Mouse (Mus musculus): ENCODE data around the gene Clba1. TPM values are rescaled to one million over a fixed set of nuclear protein-coding genes. Genes with fewer than 3 reads are reported as not detected.
A peak's percentile ranks its signal among the peaks of the same experiment; 100 is the strongest.

Clba1 gene
- total and polyA plus RNA-seq, 3 experiments: 15.2 to 21.4 TPM; not detected in 1

GRCm38 (mm10) chr12:112761411-112761810, 47.3 kb upstream of the Clba1 start:
- peak; percentile 42 for DNase-seq (ENCODE audit: low read depth, low spot score)
- TF ChIP-seq MAZ (IDR thresholded peaks at IDR 0.05; ENCODE audit: low read depth, low read length) (no peak), UBTF (IDR thresholded peaks at IDR 0.05; ENCODE audit: borderline replicate concordance, insufficient read depth, low read depth, low read length) (no peak), KAT2A (conservative IDR thresholded peaks at IDR 0.05; ENCODE audit: low read depth, low read length) (no peak), HCFC1 (IDR thresholded peaks at IDR 0.05; ENCODE audit: low read depth, low read length) (no peak), POLR2AphosphoS2 (IDR thresholded peaks at IDR 0.05; ENCODE audit: low read length) (no peak), USF1 (IDR thresholded peaks at IDR 0.05; ENCODE audit: low read depth, low read length) (no peak), MYC (IDR thresholded peaks at IDR 0.05; ENCODE audit: low read depth, low read length) (no peak), CTCF (IDR thresholded peaks at IDR 0.05 in 2 of 3, conservative IDR thresholded peaks at IDR 0.05 in 1 of 3; ENCODE audit: control insufficient read depth in 1 of 3, insufficient read depth in 1 of 3, low read depth in 2 of 3, low read length in 3 of 3, poor library complexity in 1 of 3, severe bottlenecking in 1 of 3) (no peak), MYB (IDR thresholded peaks at IDR 0.05; ENCODE audit: low read depth, low read length) (no peak), E2F4 (IDR thresholded peaks at IDR 0.05; ENCODE audit: borderline replicate concordance, low read depth, low read length) (no peak), TAL1 (IDR thresholded peaks at IDR 0.05; ENCODE audit: low read length) (no peak), USF2 (IDR thresholded peaks at IDR 0.05; ENCODE audit: borderline replicate concordance in 1 of 2, insufficient read depth in 1 of 2, low read depth in 1 of 2, low read length in 2 of 2) (no peak), SIN3A (IDR thresholded peaks at IDR 0.05; ENCODE audit: low read length) (no peak), JUND (IDR thresholded peaks at IDR 0.05; ENCODE audit: low read depth, low read length) (no peak), POLR2AphosphoS5 (IDR thresholded peaks at IDR 0.05; ENCODE audit: borderline replicate concordance, low read depth, low read length) (no peak), EP300 (IDR thresholded peaks at IDR 0.05; ENCODE audit: low read depth in 1 of 2, low read length in 2 of 2) (no peak), BHLHE40 (IDR thresholded peaks at IDR 0.05; ENCODE audit: borderline replicate concordance, low read depth, low read length) (no peak), CHD2 (IDR thresholded peaks at IDR 0.05; ENCODE audit: low read length) (no peak), ZMIZ1 (IDR thresholded peaks at IDR 0.05; ENCODE audit: low read depth, low read length) (no peak), ZKSCAN1 (IDR thresholded peaks at IDR 0.05; ENCODE audit: low read depth, low read length) (no peak)

GRCm38 (mm10) chr12:112762018-112762417, 46.7 kb upstream of the Clba1 start:
- Histone ChIP-seq H3K79me2 (ENCODE audit: control insufficient read depth, insufficient read depth, low read length, poor library complexity) (no peaks in the 10 kb centered on the region), H3K9ac (ENCODE audit: control insufficient read depth, low read depth, low read length, poor library complexity, severe bottlenecking) (no peak overlapping the region), H3K36me3 (ENCODE audit: control insufficient read depth in 1 of 2, insufficient read depth in 2 of 2, low read length in 2 of 2) (peaks cover 0 to 12% of the 10 kb centered on the region in 2 experiments; a peak in 2 of 4 replicates), H3K27me3 (ENCODE audit: control insufficient read depth in 1 of 2, insufficient read depth in 2 of 2, low read length in 2 of 2) (peaks cover 3 to 7% of the 10 kb centered on the region in 2 experiments; a peak in 3 of 4 replicates), H3K4me1 (ENCODE audit: control insufficient read depth in 1 of 2, insufficient read depth in 2 of 2, low read length in 2 of 2) (peaks cover 9 to 18% of the 10 kb centered on the region in 2 experiments; a peak in 3 of 4 replicates), H3K4me3 (ENCODE audit: control insufficient read depth in 1 of 2, insufficient read depth in 1 of 2, low read depth in 2 of 2, low read length in 2 of 2) (no peak overlapping the region), H3K9me3 (replicated peaks; ENCODE audit: insufficient read depth, low read length) (no peaks in the 10 kb centered on the region), H3K27ac (ENCODE audit: control insufficient read depth, low read depth, low read length) (no peak overlapping the region)
- TF ChIP-seq RCOR1 (IDR thresholded peaks at IDR 0.05; ENCODE audit: low read depth, low read length): peak; percentile 58
- peak; percentile 49 for TF ChIP-seq TAL1 (IDR thresholded peaks at IDR 0.05; ENCODE audit: low read length)
- TF ChIP-seq TCF12 (IDR thresholded peaks at IDR 0.05; ENCODE audit: low read depth, low read length): 0 out of 2 replicates have a peak, but pooled peaks have one; percentile 13
- no peak for TF ChIP-seq ZKSCAN1 (IDR thresholded peaks at IDR 0.05; ENCODE audit: low read depth, low read length)
- no peak for TF ChIP-seq CHD1 (IDR thresholded peaks at IDR 0.05; ENCODE audit: low read depth, low read length)
- TF ChIP-seq MXI1 (IDR thresholded peaks at IDR 0.05; ENCODE audit: low read depth, low read length): 0 out of 2 replicates have a peak, but pooled peaks have one; percentile 16
- 0 out of 2 replicates have a peak, but pooled peaks have one; percentile 18 for TF ChIP-seq ETS1 (IDR thresholded peaks at IDR 0.05; ENCODE audit: low read depth, low read length)
- DNase-seq (ENCODE audit: low read depth, low spot score): peak; percentile 58

More at GRCm38 (mm10) chr12:112761411-112761810, 47.3 kb upstream of the Clba1 start:
- Histone ChIP-seq H3K9ac (ENCODE audit: control insufficient read depth, low read depth, low read length, poor library complexity, severe bottlenecking) (peak overlapping the region; percentile 3), H3K79me2 (ENCODE audit: control insufficient read depth, insufficient read depth, low read length, poor library complexity) (no peaks in the 10 kb centered on the region), H3K27me3 (ENCODE audit: control insufficient read depth in 1 of 2, insufficient read depth in 2 of 2, low read length in 2 of 2) (peaks cover 6 to 11% of the 10 kb centered on the region in 2 experiments; a peak in 3 of 4 replicates), H3K4me1 (ENCODE audit: control insufficient read depth in 1 of 2, insufficient read depth in 2 of 2, low read length in 2 of 2) (peaks cover 9 to 18% of the 10 kb centered on the region in 2 experiments; a peak in 3 of 4 replicates), H3K4me3 (ENCODE audit: control insufficient read depth in 1 of 2, insufficient read depth in 1 of 2, low read depth in 2 of 2, low read length in 2 of 2) (no peak overlapping the region; a peak in 1 of 4 replicates), H3K27ac (ENCODE audit: control insufficient read depth, low read depth, low read length) (no peak overlapping the region), H3K36me3 (ENCODE audit: control insufficient read depth in 1 of 2, insufficient read depth in 2 of 2, low read length in 2 of 2) (peaks cover 0 to 12% of the 10 kb centered on the region in 2 experiments; a peak in 2 of 4 replicates), H3K9me3 (replicated peaks; ENCODE audit: insufficient read depth, low read length) (no peaks in the 10 kb centered on the region)

Data from MEL (cell line).